Mouse (Mus musculus): ENCODE data around the gene Enthd1. TPM values are rescaled to one million over a fixed set of nuclear protein-coding genes. Genes with fewer than 3 reads are reported as not detected.

The Enthd1 gene
- polyA plus RNA-seq, 1 experiment from 2014 or later = not detected

- no peak overlapping the region for H3K4me2 ChIP-seq (ENCODE audit: low read length)
- no peaks in the 10 kb centered on the region for H3K9me3 ChIP-seq (ENCODE audit: control insufficient read depth, low read length)
- H3K9ac ChIP-seq (replicated peaks; ENCODE audit: low read length) = no peak overlapping the region
- H3K27ac ChIP-seq (replicated peaks; ENCODE audit: low read depth, low read length) = no peak overlapping the region
- H3K27me3 ChIP-seq (ENCODE audit: control insufficient read depth, insufficient read depth, low read length) = no peaks in the 10 kb centered on the region
- H3K36me3 ChIP-seq (ENCODE audit: control insufficient read depth, insufficient read depth, low read length) = no peaks in the 10 kb centered on the region
- H3K4me3 ChIP-seq (replicated peaks; ENCODE audit: low read depth, low read length) = no peak overlapping the region
- 74% methylated on average over 4 of the region's 4 CpGs for WGBS
- DNase-seq (no peak), ATAC-seq (ENCODE audit: low FRiP score, low TSS enrichment) (no peak)
- H3K4me1 ChIP-seq (ENCODE audit: control insufficient read depth, insufficient read depth, low read length) = no peaks in the 10 kb centered on the region
Observed at GRCm38 (mm10) chr15:80557745-80558144, 7.2 kb downstream of the Enthd1 start.

GRCm38 (mm10) chr15:80556021-80556420 lies 8.9 kb downstream of the Enthd1 start:
- Histone ChIP-seq H3K4me3 (replicated peaks; ENCODE audit: low read depth, low read length) (no peak overlapping the region), H3K27ac (replicated peaks; ENCODE audit: low read depth, low read length) (no peak overlapping the region), H3K9ac (replicated peaks; ENCODE audit: low read length) (no peak overlapping the region), H3K27me3 (ENCODE audit: control insufficient read depth, insufficient read depth, low read length) (no peaks in the 10 kb centered on the region), H3K4me1 (ENCODE audit: control insufficient read depth, insufficient read depth, low read length) (no peaks in the 10 kb centered on the region), H3K36me3 (ENCODE audit: control insufficient read depth, insufficient read depth, low read length) (no peaks in the 10 kb centered on the region), H3K4me2 (ENCODE audit: low read length) (no peak overlapping the region), H3K9me3 (ENCODE audit: control insufficient read depth, low read length) (no peaks in the 10 kb centered on the region)
- 78% methylated on average over 2 of the region's 2 CpGs for WGBS
- no peak for ATAC-seq (ENCODE audit: low FRiP score, low TSS enrichment)
- DNase-seq = no peak

GRCm38 (mm10) chr15:80554860-80555822 lies 9.8 kb downstream of the Enthd1 start:
- no peaks in the 10 kb centered on the region for H3K36me3 ChIP-seq (ENCODE audit: control insufficient read depth, insufficient read depth, low read length)
- no peak overlapping the region for H3K9ac ChIP-seq (replicated peaks; ENCODE audit: low read length)
- no peak for ATAC-seq (ENCODE audit: low FRiP score, low TSS enrichment)
- no peak for DNase-seq
- H3K4me3 ChIP-seq (replicated peaks; ENCODE audit: low read depth, low read length) = no peak overlapping the region
- H3K27ac ChIP-seq (replicated peaks; ENCODE audit: low read depth, low read length) = no peak overlapping the region
- no peaks in the 10 kb centered on the region for H3K27me3 ChIP-seq (ENCODE audit: control insufficient read depth, insufficient read depth, low read length)
- H3K4me1 ChIP-seq (ENCODE audit: control insufficient read depth, insufficient read depth, low read length) = no peaks in the 10 kb centered on the region
- H3K4me2 ChIP-seq (ENCODE audit: low read length) = no peak overlapping the region
- H3K9me3 ChIP-seq (ENCODE audit: control insufficient read depth, low read length) = no peaks in the 10 kb centered on the region
- 96% methylated on average over 6 of the region's 6 CpGs for WGBS

DNA sequence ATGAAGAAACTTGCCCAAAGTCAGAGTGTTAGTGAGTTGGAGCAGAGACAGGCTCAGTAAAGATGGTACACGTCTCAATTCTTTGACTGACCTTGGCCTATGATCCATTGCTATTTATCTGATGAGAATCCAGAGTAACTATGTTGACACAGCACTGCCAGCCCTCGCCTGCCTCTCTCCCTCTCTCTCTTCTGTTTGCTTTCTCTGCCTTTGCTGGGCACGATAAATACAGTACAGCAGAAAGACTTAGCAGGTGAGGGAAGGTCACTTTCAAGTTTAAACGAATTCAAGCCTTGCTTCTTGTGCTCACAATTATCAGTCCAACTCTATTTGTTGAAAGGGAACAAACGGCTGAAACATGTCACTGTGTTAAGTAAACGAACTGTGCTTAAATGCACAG lies 19.5 kb downstream of the Enthd1 start:
- ATAC-seq (ENCODE audit: low FRiP score, low TSS enrichment) (no peak), DNase-seq (no peak)
- 76% methylated on average over 6 of the region's 6 CpGs for WGBS
- Histone ChIP-seq H3K4me2 (ENCODE audit: low read length) (no peak overlapping the region), H3K9me3 (ENCODE audit: control insufficient read depth, low read length) (no peaks in the 10 kb centered on the region), H3K36me3 (ENCODE audit: control insufficient read depth, insufficient read depth, low read length) (no peaks in the 10 kb centered on the region), H3K9ac (replicated peaks; ENCODE audit: low read length) (no peak overlapping the region), H3K27me3 (ENCODE audit: control insufficient read depth, insufficient read depth, low read length) (no peaks in the 10 kb centered on the region), H3K4me1 (ENCODE audit: control insufficient read depth, insufficient read depth, low read length) (no peaks in the 10 kb centered on the region), H3K27ac (replicated peaks; ENCODE audit: low read depth, low read length) (no peak overlapping the region), H3K4me3 (replicated peaks; ENCODE audit: low read depth, low read length) (no peak overlapping the region)

DNA sequence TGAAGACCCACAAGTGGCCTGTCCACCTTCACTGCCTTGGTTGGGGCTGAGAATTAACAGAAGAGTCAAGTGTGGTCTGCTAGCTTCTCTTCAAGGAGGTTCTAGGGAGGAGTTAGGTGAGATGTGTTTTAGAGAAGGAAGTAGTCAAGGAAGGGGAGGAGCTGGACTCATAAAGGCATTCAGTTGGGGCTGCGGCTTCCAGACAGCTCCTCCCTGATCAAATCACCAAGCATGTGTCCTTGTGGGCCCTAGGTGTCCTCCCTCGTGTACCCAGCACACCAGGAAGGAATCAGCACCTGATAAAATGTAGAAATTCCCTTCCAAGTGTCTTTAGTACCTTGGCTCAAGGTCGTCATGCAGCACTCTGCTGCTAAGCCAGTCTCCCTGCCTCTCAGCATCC lies 20.8 kb downstream of the Enthd1 start:
- DNase-seq (no peak), ATAC-seq (ENCODE audit: low FRiP score, low TSS enrichment) (no peak)
- Histone ChIP-seq H3K36me3 (ENCODE audit: control insufficient read depth, insufficient read depth, low read length) (no peaks in the 10 kb centered on the region), H3K4me2 (ENCODE audit: low read length) (no peak overlapping the region), H3K9ac (replicated peaks; ENCODE audit: low read length) (no peak overlapping the region), H3K9me3 (ENCODE audit: control insufficient read depth, low read length) (no peaks in the 10 kb centered on the region), H3K4me1 (ENCODE audit: control insufficient read depth, insufficient read depth, low read length) (no peaks in the 10 kb centered on the region), H3K27me3 (ENCODE audit: control insufficient read depth, insufficient read depth, low read length) (no peaks in the 10 kb centered on the region), H3K27ac (replicated peaks; ENCODE audit: low read depth, low read length) (no peak overlapping the region), H3K4me3 (replicated peaks; ENCODE audit: low read depth, low read length) (no peak overlapping the region)
- 68% methylated on average over 3 of the region's 3 CpGs for WGBS

DNA sequence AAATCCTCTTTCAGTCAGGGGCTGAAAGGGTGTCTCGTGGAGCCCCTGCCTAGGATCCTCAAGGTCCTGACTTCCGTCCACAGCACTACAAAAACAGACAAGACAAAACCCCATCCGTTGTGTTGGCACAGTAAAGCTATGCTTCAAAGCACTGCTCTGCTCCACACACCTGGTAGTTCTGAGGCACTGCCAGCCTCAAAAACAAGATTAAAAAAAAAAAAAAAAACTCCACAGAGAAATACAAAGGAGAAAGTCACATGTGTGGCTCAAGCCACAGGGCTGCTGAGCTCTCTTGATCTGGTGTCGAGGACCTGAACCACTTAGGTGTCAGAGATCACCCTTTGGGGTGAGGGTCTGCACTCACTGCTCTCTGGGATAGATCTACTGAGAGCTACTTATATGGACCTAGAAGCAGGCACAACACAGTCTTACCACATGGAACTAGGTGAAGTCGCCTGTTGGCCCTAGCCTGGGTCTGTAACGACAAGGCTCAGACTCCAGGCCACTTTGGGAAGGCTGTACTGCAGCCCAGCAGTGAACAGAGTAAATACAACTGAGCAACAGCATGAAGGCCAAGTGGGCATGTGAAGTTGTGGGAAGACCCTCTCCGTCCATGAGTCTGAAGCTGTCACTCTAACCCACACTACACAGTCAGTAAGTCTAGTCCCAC lies 26.1 kb downstream of the Enthd1 start:
- Histone ChIP-seq H3K27me3 (ENCODE audit: control insufficient read depth, insufficient read depth, low read length) (no peaks in the 10 kb centered on the region), H3K36me3 (ENCODE audit: control insufficient read depth, insufficient read depth, low read length) (no peaks in the 10 kb centered on the region), H3K27ac (replicated peaks; ENCODE audit: low read depth, low read length) (no peak overlapping the region), H3K9me3 (ENCODE audit: control insufficient read depth, low read length) (no peaks in the 10 kb centered on the region), H3K4me2 (ENCODE audit: low read length) (no peak overlapping the region), H3K4me1 (ENCODE audit: control insufficient read depth, insufficient read depth, low read length) (no peaks in the 10 kb centered on the region), H3K4me3 (replicated peaks; ENCODE audit: low read depth, low read length) (no peak overlapping the region), H3K9ac (replicated peaks; ENCODE audit: low read length) (no peak overlapping the region)
- DNase-seq (no peak), ATAC-seq (ENCODE audit: low FRiP score, low TSS enrichment) (no peak)
- WGBS = 84% methylated on average over 7 of the region's 7 CpGs

DNA sequence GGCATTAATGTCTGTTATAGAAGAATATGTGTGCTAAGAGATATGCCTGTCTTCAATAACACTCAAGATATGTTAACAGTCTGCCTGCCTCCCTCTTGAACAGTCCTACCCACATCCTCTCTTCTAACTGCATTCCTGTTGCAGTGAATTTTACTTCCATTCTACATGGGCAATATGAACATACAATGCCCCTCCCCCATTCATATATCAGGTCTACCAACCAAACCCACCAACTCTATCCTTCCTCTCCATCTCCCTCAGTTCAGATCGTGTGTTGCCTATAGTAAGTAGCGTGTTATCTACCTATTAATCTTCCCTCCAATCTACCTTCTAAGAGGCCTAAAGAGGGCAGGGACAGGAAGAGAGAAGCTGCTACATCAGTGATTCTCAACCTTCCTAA lies 26.9 kb downstream of the Enthd1 start:
- DNase-seq (no peak), ATAC-seq (ENCODE audit: low FRiP score, low TSS enrichment) (no peak)
- H3K27ac ChIP-seq (replicated peaks; ENCODE audit: low read depth, low read length) = no peak overlapping the region
- no peaks in the 10 kb centered on the region for H3K4me1 ChIP-seq (ENCODE audit: control insufficient read depth, insufficient read depth, low read length)
- WGBS = 88% methylated on average over 2 of the region's 2 CpGs
- H3K36me3 ChIP-seq (ENCODE audit: control insufficient read depth, insufficient read depth, low read length) = no peaks in the 10 kb centered on the region
- no peak overlapping the region for H3K9ac ChIP-seq (replicated peaks; ENCODE audit: low read length)
- H3K4me2 ChIP-seq (ENCODE audit: low read length) = no peak overlapping the region
- H3K4me3 ChIP-seq (replicated peaks; ENCODE audit: low read depth, low read length) = no peak overlapping the region
- no peaks in the 10 kb centered on the region for H3K27me3 ChIP-seq (ENCODE audit: control insufficient read depth, insufficient read depth, low read length)
- no peaks in the 10 kb centered on the region for H3K9me3 ChIP-seq (ENCODE audit: control insufficient read depth, low read length)

GRCm38 (mm10) chr15:80536051-80536450 lies 28.9 kb downstream of the Enthd1 start:
- whole genome bisulfite sequencing = 75% methylated on average over 2 of the region's 2 CpGs
- ATAC-seq (ENCODE audit: low FRiP score, low TSS enrichment) (no peak), DNase-seq (no peak)

GRCm38 (mm10) chr15:80533274-80533673 lies 31.7 kb downstream of the Enthd1 start:
- 59% methylated on average over 6 of the region's 6 CpGs for WGBS
- ATAC-seq (ENCODE audit: low FRiP score, low TSS enrichment) (no peak), DNase-seq (no peak)
- Histone ChIP-seq H3K27ac (replicated peaks; ENCODE audit: low read depth, low read length) (no peak overlapping the region), H3K27me3 (ENCODE audit: control insufficient read depth, insufficient read depth, low read length) (no peaks in the 10 kb centered on the region), H3K4me3 (replicated peaks; ENCODE audit: low read depth, low read length) (no peak overlapping the region), H3K4me2 (ENCODE audit: low read length) (no peak overlapping the region), H3K9ac (replicated peaks; ENCODE audit: low read length) (no peak overlapping the region), H3K36me3 (ENCODE audit: control insufficient read depth, insufficient read depth, low read length) (no peaks in the 10 kb centered on the region), H3K9me3 (ENCODE audit: control insufficient read depth, low read length) (no peaks in the 10 kb centered on the region), H3K4me1 (ENCODE audit: control insufficient read depth, insufficient read depth, low read length) (peaks cover 9% of the 10 kb centered on the region)

More at GRCm38 (mm10) chr15:80536051-80536450, 28.9 kb downstream of the Enthd1 start:
- no peaks in the 10 kb centered on the region for H3K36me3 ChIP-seq (ENCODE audit: control insufficient read depth, insufficient read depth, low read length)
- no peaks in the 10 kb centered on the region for H3K27me3 ChIP-seq (ENCODE audit: control insufficient read depth, insufficient read depth, low read length)
- no peaks in the 10 kb centered on the region for H3K9me3 ChIP-seq (ENCODE audit: control insufficient read depth, low read length)
- H3K4me2 ChIP-seq (ENCODE audit: low read length) = no peak overlapping the region
- no peaks in the 10 kb centered on the region for H3K4me1 ChIP-seq (ENCODE audit: control insufficient read depth, insufficient read depth, low read length)
- H3K4me3 ChIP-seq (replicated peaks; ENCODE audit: low read depth, low read length) = no peak overlapping the region
- H3K27ac ChIP-seq (replicated peaks; ENCODE audit: low read depth, low read length) = no peak overlapping the region
- no peak overlapping the region for H3K9ac ChIP-seq (replicated peaks; ENCODE audit: low read length)
